In genomic region chr6:127766041-127766604, GRCm38 (mm10) we compare ENCODE assay signal across 8 mouse cellular contexts. TPM values are rescaled to one million over a fixed set of nuclear protein-coding genes. Genes with fewer than 3 reads are reported as not detected.
DNase-seq lines count a peak whose midpoint lies in the region; ATAC-seq lines count a peak whose summit lies in the region.

No protein-coding gene starts in this region.

- no peak for ATAC-seq in frontal cortex, adult (ENCODE audit: low TSS enrichment)
- peak; percentile 35; the same call in 1 of the 2 replicates for ATAC-seq in hindbrain, embryonic 15.5 days (ENCODE audit: low FRiP score, low read depth)
- 0 out of 2 replicates have a peak, but pooled peaks have one; percentile 10 for ATAC-seq in neural tube, embryonic 12.5 days (ENCODE audit: low FRiP score, low read depth)

- peak overlapping the region; percentile 86 for H3K4me2 ChIP-seq in hindbrain, embryonic 15.5 days
- H3K4me2 ChIP-seq in neural tube, embryonic 12.5 days (replicated peaks): peak overlapping the region; percentile 92

- DNase-seq in frontal cortex, postnatal 36 days (ENCODE audit: low spot score in 2 of 2): peak; percentile 43 to 79
- DNase-seq in cerebellum, postnatal 14 days: peak; percentile 61 to 62
- no peak for DNase-seq in testis, postnatal 14 days (ENCODE audit: low spot score)
- DNase-seq in spleen, postnatal 10 days (ENCODE audit: low spot score in 2 of 2): no peak
- DNase-seq in spleen, adult 18-20 months: no peak

- H3K9ac ChIP-seq in hindbrain, embryonic 15.5 days: 0 out of 2 replicates have a peak overlapping the region, but pooled peaks have one; percentile 27
- H3K9ac ChIP-seq in neural tube, embryonic 12.5 days: peak overlapping the region; percentile 83; the same call in 1 of the 2 replicates

- peak overlapping the region; percentile 58 for H3K4me3 ChIP-seq in hindbrain, embryonic 15.5 days
- peak overlapping the region; percentile 75 for H3K4me3 ChIP-seq in neural tube, embryonic 12.5 days

- peaks cover 57% of the 10 kb centered on the region for H3K4me1 ChIP-seq in hindbrain, embryonic 15.5 days (replicated peaks)
- H3K4me1 ChIP-seq in neural tube, embryonic 12.5 days: peaks cover 41% of the 10 kb centered on the region

- WGBS in hindbrain, embryonic 15.5 days: 6% methylated on average over 10 of the region's 11 CpGs
- WGBS in neural tube, embryonic 12.5 days: 10% methylated on average over 9 of the region's 11 CpGs

- H3K27ac ChIP-seq in hindbrain, embryonic 15.5 days (replicated peaks): peak overlapping the region; percentile 77
- no peak overlapping the region; the same call in 1 of the 2 replicates for H3K27ac ChIP-seq in neural tube, embryonic 12.5 days

- 0 out of 2 replicates have a peak, but pooled peaks cover 2% of the 10 kb centered on the region for H3K27me3 ChIP-seq in hindbrain, embryonic 15.5 days
- H3K27me3 ChIP-seq in neural tube, embryonic 12.5 days (replicated peaks): peaks cover 23% of the 10 kb centered on the region; the same call in 1 of the 2 replicates

- no peaks in the 10 kb centered on the region for H3K9me3 ChIP-seq in hindbrain, embryonic 15.5 days
- no peaks in the 10 kb centered on the region for H3K9me3 ChIP-seq in neural tube, embryonic 12.5 days

- H3K36me3 ChIP-seq in hindbrain, embryonic 15.5 days: no peaks in the 10 kb centered on the region
- no peaks in the 10 kb centered on the region for H3K36me3 ChIP-seq in neural tube, embryonic 12.5 days

RNA-seq across cellular contexts. Expression of gene Prmt8, which starts 3.1 kb away (rescaled TPM):
- polyA plus RNA-seq in hindbrain, embryonic 15.5 days (2015; fragmentation: Nextera tagmentation; extraction: Ambion mirVana): 33.8 and 34.4 TPM in 2 replicates
- polyA plus RNA-seq in neural tube, embryonic 12.5 days (2016; fragmentation: Nextera tagmentation; extraction: Ambion mirVana): 44.9 and 47.5 TPM in 2 replicates

Comparison
In these comparisons a context has a peak if more than half of its experiments do, and no peak if none do; other contexts are left out.
1. DNase-seq: peak in frontal cortex, postnatal 36 days (2 of 2) and cerebellum, postnatal 14 days (2 of 2); none in testis, postnatal 14 days (single experiment), spleen, postnatal 10 days (0 of 2) and spleen, adult 18-20 months (0 of 2).